Mouse (Mus musculus) thymus, adult 2 months (tissue): ENCODE measurements around the gene Oxsr1.

Experiments
- CTCF ChIP-seq: fragments of 200-500 bp; IDR thresholded peaks from 2 replicates; pipeline ENCODE4 v1.5.1; 2012; ENCODE audit warnings: mild to moderate bottlenecking, control low read depth, low read length, moderate library complexity, borderline replicate concordance; ENCODE audit not compliant: control insufficient read depth, poor library complexity, insufficient read depth; ENCODE audit errors: extremely low read depth
- POLR2A ChIP-seq: fragments of 200-500 bp; IDR thresholded peaks from 2 replicates; pipeline ENCODE4 v1.6.1; 2012; ENCODE audit warnings: mild to moderate bottlenecking, low read length, control low read depth, moderate library complexity; ENCODE audit not compliant: control insufficient read depth, poor library complexity, insufficient read depth; ENCODE audit errors: extremely low read depth

GRCm38 (mm10) chr9:119230829-119231228 lies 91.4 kb downstream of the Oxsr1 start:
- TF ChIP-seq CTCF (no peak), POLR2A (no peak)
